Mouse (Mus musculus) heart, postnatal 0 days (tissue): ENCODE measurements at regions not wholly inside any gene's neighbourhood (a gene's known extent, or its start where the extent isn't known, plus 50 kb on each side); places are given as distances from the start of the nearest gene placed in this dataset.
"Not testable (repeated sequence)": the region's sequence is repeated elsewhere in the genome, so short reads cannot be mapped to it uniquely, and the experiment has no call there.

Source experiments
- CTCF ChIP-seq: IDR thresholded peaks from 2 replicates; pipeline ENCODE4 v1.5.1; 2016; ENCODE audit warnings: antibody characterized with exemption, control low read depth, low read depth
- EP300 ChIP-seq: IDR thresholded peaks from 2 replicates; pipeline ENCODE4 v1.6.1; 2016; ENCODE audit warnings: antibody characterized with exemption, low read depth

GRCm38 (mm10) chr15:59719383-59720128 lies 296.9 kb downstream of the 4933412E24Rik start:
- not testable (repeated sequence) for TF ChIP-seq CTCF, EP300
